11 mouse cellular contexts compared by ENCODE assay signal in genomic region chr13:63558297-63558890, GRCm38 (mm10). TPM values are rescaled to one million over a fixed set of nuclear protein-coding genes. Genes with fewer than 3 reads are reported as not detected.
DNase-seq lines count a peak whose midpoint lies in the region; ATAC-seq and TF ChIP-seq lines count a peak whose summit lies in the region.
"Had no signal": no experiment of that assay in that cellular context is flagged by ENCODE, and none has a peak within 500 bp of the region (broad histone marks: within the 10 kb centered on the region; RNA-seq: fewer than 3 reads in every experiment).

No protein-coding gene starts in this region.

- peaks cover 90% of the 10 kb centered on the region for H3K4me1 ChIP-seq in kidney, embryonic 16.5 days (ENCODE audit: insufficient read depth, low read length)
- peaks cover 12% of the 10 kb centered on the region; the same call in 1 of the 2 replicates for H3K4me1 ChIP-seq in kidney, adult 2 months (ENCODE audit: control insufficient read depth, insufficient read depth, low read length)
- peaks cover 88% of the 10 kb centered on the region for H3K4me1 ChIP-seq in embryonic facial prominence, embryonic 13.5 days
- H3K4me1 ChIP-seq in hindbrain, postnatal 0 days (ENCODE audit: insufficient read depth, low read length), result peaks cover 59% of the 10 kb centered on the region
- H3K4me1 ChIP-seq in neural tube, embryonic 13.5 days (replicated peaks), result peaks cover 93% of the 10 kb centered on the region

- TF ChIP-seq POLR2A in kidney, adult 2 months (IDR thresholded peaks at IDR 0.05; ENCODE audit: low read depth, low read length), result no peak

- intact Hi-C loops in left cerebral cortex, postnatal 10 days (cut with DNase I), result no loop called here
- intact Hi-C loops in left cerebral cortex, postnatal 25 days (cut with DNase I), result no loop called here

- no peaks in the 10 kb centered on the region for H3K27me3 ChIP-seq in kidney, embryonic 16.5 days (ENCODE audit: insufficient read depth, low read length)
- no peaks in the 10 kb centered on the region for H3K27me3 ChIP-seq in kidney, adult 2 months (replicated peaks; ENCODE audit: control insufficient read depth, insufficient read depth, low read length)
- no peaks in the 10 kb centered on the region for H3K27me3 ChIP-seq in embryonic facial prominence, embryonic 13.5 days
- no peaks in the 10 kb centered on the region for H3K27me3 ChIP-seq in hindbrain, postnatal 0 days (ENCODE audit: insufficient read depth, low read length)
- H3K27me3 ChIP-seq in neural tube, embryonic 13.5 days, result no peaks in the 10 kb centered on the region

- H3K4me3 ChIP-seq in kidney, embryonic 16.5 days (ENCODE audit: low read length), result no peak overlapping the region
- no peak overlapping the region for H3K4me3 ChIP-seq in kidney, adult 2 months (ENCODE audit: insufficient read depth, low read depth, low read length)
- peak overlapping the region; percentile 14; the same call in 1 of the 2 replicates for H3K4me3 ChIP-seq in embryonic facial prominence, embryonic 13.5 days
- no peak overlapping the region for H3K4me3 ChIP-seq in hindbrain, postnatal 0 days (ENCODE audit: low read length)
- peak overlapping the region; percentile 9 for H3K4me3 ChIP-seq in neural tube, embryonic 13.5 days

- peaks cover 9% of the 10 kb centered on the region; the same call in 1 of the 2 replicates for H3K36me3 ChIP-seq in kidney, embryonic 16.5 days (ENCODE audit: insufficient read depth, low read length)
- H3K36me3 ChIP-seq in kidney, adult 2 months (ENCODE audit: control insufficient read depth, insufficient read depth, low read length), result no peaks in the 10 kb centered on the region
- peaks cover 10% of the 10 kb centered on the region; the same call in 1 of the 2 replicates for H3K36me3 ChIP-seq in embryonic facial prominence, embryonic 13.5 days
- no peaks in the 10 kb centered on the region for H3K36me3 ChIP-seq in hindbrain, postnatal 0 days (ENCODE audit: insufficient read depth, low read length)
- 0 out of 2 replicates have a peak, but pooled peaks cover 5% of the 10 kb centered on the region for H3K36me3 ChIP-seq in neural tube, embryonic 13.5 days

- no peak overlapping the region for H3K9ac ChIP-seq in kidney, embryonic 16.5 days (replicated peaks; ENCODE audit: low read length)
- peak overlapping the region; percentile 47; the same call in 1 of the 2 replicates for H3K9ac ChIP-seq in embryonic facial prominence, embryonic 13.5 days
- H3K9ac ChIP-seq in hindbrain, postnatal 0 days (replicated peaks; ENCODE audit: low read length), result no peak overlapping the region
- H3K9ac ChIP-seq in neural tube, embryonic 13.5 days, result peak overlapping the region; percentile 57

- no peak for TF ChIP-seq CTCF in kidney, adult 2 months (conservative IDR thresholded peaks at IDR 0.05; ENCODE audit: insufficient read depth, insufficient read length, low read depth, low read length)
- TF ChIP-seq CTCF in hindbrain, postnatal 0 days (IDR thresholded peaks at IDR 0.05; ENCODE audit: low read depth), result no peak

- ATAC-seq in kidney, embryonic 16.5 days (ENCODE audit: low FRiP score, low TSS enrichment), result no peak
- no peak for ATAC-seq in embryonic facial prominence, embryonic 13.5 days (ENCODE audit: insufficient number of reproducible peaks, insufficient read depth, low FRiP score, low TSS enrichment, low read depth)
- ATAC-seq in hindbrain, postnatal 0 days, result no peak
- no peak for ATAC-seq in neural tube, embryonic 13.5 days (ENCODE audit: low read depth)

- WGBS in kidney, embryonic 16.5 days, result 17% methylated on average over 8 of the region's 8 CpGs
- 64% methylated on average over 8 of the region's 8 CpGs for WGBS in kidney, adult 2 months
- 20% methylated on average over 8 of the region's 8 CpGs for WGBS in embryonic facial prominence, embryonic 13.5 days
- 45% methylated on average over 8 of the region's 8 CpGs for WGBS in hindbrain, postnatal 0 days
- 19% methylated on average over 8 of the region's 8 CpGs for WGBS in neural tube, embryonic 13.5 days

- no peak for DNase-seq in kidney, adult 2 months
- DNase-seq in hindbrain, postnatal 0 days (ENCODE audit: low spot score), result no peak
- no peak for DNase-seq in left cerebral cortex, postnatal 10 days (ENCODE audit: extremely low spot score in 1 of 2, low spot score in 2 of 2)
- DNase-seq in left cerebral cortex, postnatal 25 days (ENCODE audit: low spot score in 2 of 2), result no peak
- DNase-seq: kidney, postnatal 25 days; right cerebral cortex, adult 18-20 months; thymus, adult 18-20 months had no signal

- H3K27ac ChIP-seq in kidney, embryonic 16.5 days (ENCODE audit: low read length), result peak overlapping the region; percentile 25; the same call in 1 of the 2 replicates
- no peak overlapping the region for H3K27ac ChIP-seq in kidney, adult 2 months (ENCODE audit: insufficient read depth, low read depth, low read length)
- peak overlapping the region; percentile 53 for H3K27ac ChIP-seq in embryonic facial prominence, embryonic 13.5 days
- H3K27ac ChIP-seq in hindbrain, postnatal 0 days, result no peak overlapping the region
- peak overlapping the region; percentile 89 for H3K27ac ChIP-seq in neural tube, embryonic 13.5 days (replicated peaks)
- H3K27ac ChIP-seq: macrophage had no signal

- H3K9me3 ChIP-seq in kidney, embryonic 16.5 days (ENCODE audit: low read length), result no peaks in the 10 kb centered on the region
- H3K9me3 ChIP-seq in embryonic facial prominence, embryonic 13.5 days, result no peaks in the 10 kb centered on the region
- no peaks in the 10 kb centered on the region for H3K9me3 ChIP-seq in hindbrain, postnatal 0 days (ENCODE audit: low read length)
- no peaks in the 10 kb centered on the region for H3K9me3 ChIP-seq in neural tube, embryonic 13.5 days

- peak overlapping the region; percentile 10 for H3K4me2 ChIP-seq in kidney, embryonic 16.5 days (replicated peaks; ENCODE audit: low read depth, low read length)
- H3K4me2 ChIP-seq in embryonic facial prominence, embryonic 13.5 days, result peak overlapping the region; percentile 96
- peak overlapping the region; percentile 92 for H3K4me2 ChIP-seq in hindbrain, postnatal 0 days (ENCODE audit: low read depth, low read length)
- H3K4me2 ChIP-seq in neural tube, embryonic 13.5 days, result peak overlapping the region; percentile 95

RNA-seq across cellular contexts. Expression of gene Ptch1, which starts 15.0 kb away (rescaled TPM):
- polyA plus RNA-seq in kidney, embryonic 16.5 days (2015; fragmentation: Nextera tagmentation; extraction: Ambion mirVana), result 15.8 and 18.9 TPM in 2 replicates
- 17.5 and 19.6 TPM in 2 replicates for polyA plus RNA-seq in kidney, adult 2 months (2012; rRNA removed)
- polyA plus RNA-seq in embryonic facial prominence, embryonic 13.5 days (2015; fragmentation: Nextera tagmentation; extraction: Ambion mirVana), result 30.6 and 30.8 TPM in 2 replicates
- total RNA-seq in hindbrain, postnatal 0 days (2014; rRNA removed), result 39.0 and 58.4 TPM in 2 replicates
- polyA plus RNA-seq in hindbrain, postnatal 0 days (2015; fragmentation: Nextera tagmentation; extraction: Ambion mirVana), result 9.6 and 10.4 TPM in 2 replicates
- polyA plus RNA-seq in neural tube, embryonic 13.5 days (2015; fragmentation: Nextera tagmentation; extraction: Ambion mirVana), result 19.2 and 22.1 TPM in 2 replicates
- 10 to 100 TPM; 37.4 to 40.6 TPM for total RNA-seq in left cerebral cortex, postnatal 10 days (2021)
- total RNA-seq in left cerebral cortex, postnatal 25 days (2021), result 10 to 100 TPM; 44.5 to 48.0 TPM

Comparison
In these comparisons a context has a peak if more than half of its experiments do, and no peak if none do; other contexts are left out.
1. H3K27ac ChIP-seq: peak in kidney, embryonic 16.5 days (single experiment), embryonic facial prominence, embryonic 13.5 days (single experiment) and neural tube, embryonic 13.5 days (single experiment); none in kidney, adult 2 months (single experiment) and hindbrain, postnatal 0 days (single experiment).
2. H3K4me2 ChIP-seq: peak in every context shown above with its lines; median percentile 96 in embryonic facial prominence, embryonic 13.5 days; 95 in neural tube, embryonic 13.5 days; 92 in hindbrain, postnatal 0 days; 10 in kidney, embryonic 16.5 days.
3. H3K4me3 ChIP-seq: peak in embryonic facial prominence, embryonic 13.5 days (single experiment) and neural tube, embryonic 13.5 days (single experiment); none in kidney, embryonic 16.5 days (single experiment), kidney, adult 2 months (single experiment) and hindbrain, postnatal 0 days (single experiment).
4. H3K9ac ChIP-seq: peak in embryonic facial prominence, embryonic 13.5 days (single experiment) and neural tube, embryonic 13.5 days (single experiment); none in kidney, embryonic 16.5 days (single experiment) and hindbrain, postnatal 0 days (single experiment).